19 mouse cellular contexts compared by ENCODE assay signal in the genomic region with DNA sequence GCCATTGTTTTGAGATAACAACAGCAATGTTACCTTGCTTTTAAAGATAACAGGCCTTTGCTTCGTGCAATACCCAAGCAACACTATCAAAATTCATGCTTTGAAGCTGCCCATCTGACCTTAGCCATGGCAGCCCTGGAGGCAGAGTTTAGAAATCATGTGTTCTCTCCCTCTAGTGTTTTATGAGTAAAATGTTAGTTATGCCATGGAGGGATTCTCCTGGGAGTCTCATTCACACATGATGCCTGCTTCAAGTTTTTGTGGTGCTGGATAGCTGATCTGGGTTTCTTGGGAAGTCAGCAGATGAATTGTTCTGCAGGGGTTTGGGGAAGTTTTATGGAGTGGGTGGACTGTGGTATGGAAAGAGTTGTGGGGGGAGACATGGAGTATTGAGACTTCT.
"Had no signal": no experiment of that assay in that cellular context is flagged by ENCODE, and none has a peak within 500 bp of the region (broad histone marks: within the 10 kb centered on the region; RNA-seq: fewer than 3 reads in every experiment).

No protein-coding gene starts in this region.

- H3K4me3 ChIP-seq: liver, embryonic 13.5 days; liver, embryonic 15.5 days; lung, embryonic 15.5 days; megakaryocyte, embryonic 14.5 days; neural tube, embryonic 13.5 days had no signal

- H3K27ac ChIP-seq: liver, embryonic 13.5 days; liver, embryonic 15.5 days; lung, embryonic 15.5 days; macrophage; neural tube, embryonic 13.5 days had no signal

- H3K9ac ChIP-seq: liver, embryonic 13.5 days; liver, embryonic 15.5 days; liver, postnatal 0 days; lung, embryonic 15.5 days; neural tube, embryonic 13.5 days had no signal

- H3K27me3 ChIP-seq: liver, embryonic 13.5 days; liver, embryonic 15.5 days; lung, embryonic 15.5 days; megakaryocyte, embryonic 14.5 days; neural tube, embryonic 13.5 days had no signal

- H3K9me3 ChIP-seq: liver, embryonic 13.5 days; liver, embryonic 15.5 days; lung, embryonic 15.5 days; megakaryocyte, embryonic 14.5 days had no signal

- ATAC-seq: liver, postnatal 0 days; lung, postnatal 0 days had no signal

- H3K4me2 ChIP-seq: liver, embryonic 11.5 days; liver, embryonic 13.5 days; liver, embryonic 15.5 days; lung, embryonic 15.5 days; neural tube, embryonic 13.5 days had no signal

- DNase-seq: liver; liver, embryonic 13.5 days; lung, adult 2 months; lung, postnatal 14 days; lung, postnatal 36 days; midbrain, embryonic 14.5 days; retina, postnatal 1 day; right cerebral cortex, adult 18-20 months; thymus, adult 2 months; thymus, postnatal 25 days; thymus, postnatal 4 days had no signal
